Mouse (Mus musculus) testis, postnatal 10 days (tissue): Measurements from ENCODE around the gene Cd37.
A peak's percentile ranks its signal among the peaks of the same experiment; 100 is the strongest.

Experiments
- DNase-seq: peaks from one replicate; pipeline ENCODE4 v3.0.0; 2021; ENCODE audit warnings: low spot score

The Cd37 gene

GRCm38 (mm10) chr7:45234922-45235571 is 3.9 kb downstream of the Cd37 start:
- DNase-seq = peak; percentile 55

- no peak for DNase-seq
These were observed 4.5 kb downstream of the Cd37 start for GRCm38 (mm10) chr7:45234333-45234841.

GRCm38 (mm10) chr7:45233580-45234332 is 5.2 kb downstream of the Cd37 start:
- no peak for DNase-seq

GRCm38 (mm10) chr7:45232716-45233465 is 6.0 kb downstream of the Cd37 start:
- no peak for DNase-seq

- DNase-seq = no peak
These were observed 7.0 kb downstream of the Cd37 start for GRCm38 (mm10) chr7:45231941-45232340.

GRCm38 (mm10) chr7:45231192-45231591 is 7.7 kb downstream of the Cd37 start:
- DNase-seq = peak; percentile 49

GRCm38 (mm10) chr7:45229459-45230203 is 9.3 kb downstream of the Cd37 start:
- peak; percentile 29 for DNase-seq

GRCm38 (mm10) chr7:45229046-45229445 is 9.9 kb downstream of the Cd37 start:
- DNase-seq = no peak

- peak; percentile 35 for DNase-seq
These were observed 10.4 kb downstream of the Cd37 start for GRCm38 (mm10) chr7:45228548-45228947.

- peak; percentile 27 for DNase-seq
These were observed 12.5 kb downstream of the Cd37 start for GRCm38 (mm10) chr7:45226421-45226820.

- peak; percentile 33 for DNase-seq
These were observed 14.1 kb downstream of the Cd37 start for GRCm38 (mm10) chr7:45224826-45225225.

GRCm38 (mm10) chr7:45221680-45222079 is 17.2 kb downstream of the Cd37 start:
- DNase-seq = no peak

GRCm38 (mm10) chr7:45216442-45217183 is 22.3 kb downstream of the Cd37 start:
- DNase-seq = peak; percentile 89

GRCm38 (mm10) chr7:45215673-45216441 is 23.1 kb downstream of the Cd37 start, which contains the start of gene Tead2:
Gene Tead2 (plus strand): TSS chr7:45215753.
- DNase-seq = peak; percentile 76

- DNase-seq = no peak
These were observed 25.2 kb downstream of the Cd37 start for GRCm38 (mm10) chr7:45213708-45214107.

GRCm38 (mm10) chr7:45212356-45212755 is 26.6 kb downstream of the Cd37 start:
- no peak for DNase-seq

GRCm38 (mm10) chr7:45211851-45212251 is 27.1 kb downstream of the Cd37 start, which contains the start of gene Dkkl1:
Gene Dkkl1 (minus strand): TSS chr7:45212147.
- DNase-seq = no peak

- no peak for DNase-seq
These were observed 27.8 kb downstream of the Cd37 start for GRCm38 (mm10) chr7:45211070-45211469.

GRCm38 (mm10) chr7:45208260-45208659 is 30.7 kb downstream of the Cd37 start:
- no peak for DNase-seq
